Mouse (Mus musculus): ENCODE data around the gene Susd3. TPM values are rescaled to one million over a fixed set of nuclear protein-coding genes. Genes with fewer than 3 reads are reported as not detected.

Susd3 gene
- 10 to 100 TPM in 1 of 2 experiments, 1 to 10 TPM in 1; 8.2 to 11.3 TPM for total RNA-seq (2021)
- long read RNA-seq, experiment 1, transcript Susd3-202 (5 exons, 1,418 nt): major isoform, 9 of 11 reads
- long read RNA-seq, experiment 1, partial matches to known transcripts: 1 of 11 reads
- long read RNA-seq, experiment 1, other reads (novel, unspliced or antisense): 1 of 11 reads
- long read RNA-seq, experiment 2, transcript Susd3-202 (5 exons, 1,418 nt): major isoform, 7 of 12 reads
- long read RNA-seq, experiment 2, partial matches to known transcripts: 0 of 12 reads
- long read RNA-seq, experiment 2, other reads (novel, unspliced or antisense): 5 of 12 reads

GRCm38 (mm10) chr13:49248467-49248862 lies at the start of gene Susd3:
Gene Susd3 (minus strand): TSS chr13:49248706.
- DNase-seq (ENCODE audit: low spot score in 2 of 2): no peak

DNA sequence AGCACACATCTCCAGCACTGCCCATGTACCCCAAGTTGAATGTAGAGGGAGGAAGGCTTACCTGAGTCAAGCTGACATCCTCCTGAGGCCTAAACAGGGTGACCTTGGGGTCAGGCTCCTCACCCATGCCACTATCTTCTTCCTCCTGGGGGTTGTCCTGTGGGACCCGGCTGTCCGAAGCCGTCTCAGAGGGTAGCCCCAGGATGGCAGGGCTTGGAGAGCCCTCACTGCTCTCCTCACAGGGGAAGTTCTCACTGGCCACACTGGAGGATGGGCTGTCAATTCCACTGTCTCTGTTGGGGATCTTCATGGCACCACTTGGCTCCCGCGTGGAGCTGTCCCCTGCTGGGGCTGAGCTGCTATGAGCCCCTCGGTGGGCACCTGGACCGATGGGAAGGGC lies 47.8 kb upstream of the Susd3 start:
- no peak for DNase-seq (ENCODE audit: low spot score in 2 of 2)

GRCm38 (mm10) chr13:49294108-49294507 lies 45.6 kb upstream of the Susd3 start:
- no peak for DNase-seq (ENCODE audit: low spot score in 2 of 2)

DNA sequence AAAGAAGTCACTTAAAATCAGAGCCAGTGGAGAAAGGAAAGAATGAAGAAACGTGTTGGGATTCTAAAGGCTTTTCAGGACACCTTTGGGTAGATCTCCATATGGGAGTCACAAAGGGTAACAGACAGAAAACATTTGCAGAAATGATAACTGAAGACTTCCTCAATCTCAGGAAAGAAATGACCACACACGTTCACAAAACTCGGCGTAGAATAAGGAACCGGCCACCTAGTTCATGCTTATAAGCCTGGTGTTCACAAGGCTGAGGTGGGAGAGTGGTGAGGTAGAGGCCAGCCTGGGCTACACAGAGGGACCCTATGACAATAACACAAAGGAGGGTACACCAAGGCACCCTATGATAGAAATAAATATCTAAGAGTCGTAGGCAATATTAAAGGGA lies 43.4 kb upstream of the Susd3 start:
- no peak for DNase-seq (ENCODE audit: low spot score in 2 of 2)

- no peak for DNase-seq (ENCODE audit: low spot score in 2 of 2)
Measured at GRCm38 (mm10) chr13:49291398-49291797, 42.9 kb upstream of the Susd3 start.

- DNase-seq (ENCODE audit: low spot score in 2 of 2): no peak
Measured at GRCm38 (mm10) chr13:49287224-49287623, 38.7 kb upstream of the Susd3 start.

- no peak for DNase-seq (ENCODE audit: low spot score in 2 of 2)
Measured at GRCm38 (mm10) chr13:49286750-49287149, 38.2 kb upstream of the Susd3 start.

- DNase-seq (ENCODE audit: low spot score in 2 of 2): no peak
Measured at GRCm38 (mm10) chr13:49283686-49284085, 35.2 kb upstream of the Susd3 start.

- no peak for DNase-seq (ENCODE audit: low spot score in 2 of 2)
Measured at GRCm38 (mm10) chr13:49282168-49282567, 33.7 kb upstream of the Susd3 start.

DNA sequence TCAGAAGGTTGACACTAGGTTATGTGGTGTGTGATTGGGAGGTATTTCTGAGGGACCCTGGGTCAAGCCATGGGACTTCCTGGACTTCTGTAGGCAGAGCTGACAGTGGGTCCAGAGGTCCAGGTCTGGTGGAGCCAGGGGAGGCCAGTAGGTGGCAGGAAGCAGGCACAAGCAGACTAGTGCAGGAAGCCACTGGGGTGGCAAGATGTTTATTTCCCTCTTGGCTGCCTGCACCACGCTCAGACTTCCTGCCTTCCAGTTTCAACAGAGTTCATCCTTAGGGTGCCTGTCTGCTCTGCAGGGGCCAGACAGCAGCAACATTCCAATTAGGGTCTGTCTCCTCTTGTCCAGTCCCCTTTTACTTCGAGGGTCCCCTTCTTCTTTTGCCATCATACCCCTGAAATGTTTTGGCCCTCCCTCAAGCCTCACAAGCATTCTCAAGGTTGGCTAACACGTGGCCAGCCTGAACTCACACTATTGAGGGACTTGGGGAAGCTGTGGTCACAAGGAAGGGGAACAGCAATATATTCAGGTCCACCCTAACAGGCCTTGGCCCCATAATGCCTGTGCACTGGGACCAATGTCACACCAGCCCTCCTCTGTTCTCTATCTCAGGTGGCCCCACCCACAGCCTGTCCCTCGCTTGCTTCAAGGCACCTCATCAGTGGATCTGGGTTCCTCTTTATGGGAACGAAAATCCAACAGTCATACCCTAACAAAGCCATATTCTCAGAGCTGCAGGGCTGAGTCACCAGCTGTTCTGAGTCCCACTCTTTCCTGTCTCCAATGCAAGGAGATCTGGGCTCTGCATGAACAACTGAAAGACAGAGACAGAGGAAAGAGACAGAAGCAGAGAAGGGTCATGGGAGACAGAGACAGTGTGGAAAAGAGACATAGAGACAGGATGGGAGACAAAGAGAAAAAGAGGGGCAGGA lies 23.6 kb upstream of the Susd3 start:
- no peak for DNase-seq (ENCODE audit: low spot score in 2 of 2)

GRCm38 (mm10) chr13:49270500-49270899 lies 22.0 kb upstream of the Susd3 start:
- DNase-seq (ENCODE audit: low spot score in 2 of 2): no peak

GRCm38 (mm10) chr13:49267645-49268044 lies 19.1 kb upstream of the Susd3 start:
- no peak for DNase-seq (ENCODE audit: low spot score in 2 of 2)

DNA sequence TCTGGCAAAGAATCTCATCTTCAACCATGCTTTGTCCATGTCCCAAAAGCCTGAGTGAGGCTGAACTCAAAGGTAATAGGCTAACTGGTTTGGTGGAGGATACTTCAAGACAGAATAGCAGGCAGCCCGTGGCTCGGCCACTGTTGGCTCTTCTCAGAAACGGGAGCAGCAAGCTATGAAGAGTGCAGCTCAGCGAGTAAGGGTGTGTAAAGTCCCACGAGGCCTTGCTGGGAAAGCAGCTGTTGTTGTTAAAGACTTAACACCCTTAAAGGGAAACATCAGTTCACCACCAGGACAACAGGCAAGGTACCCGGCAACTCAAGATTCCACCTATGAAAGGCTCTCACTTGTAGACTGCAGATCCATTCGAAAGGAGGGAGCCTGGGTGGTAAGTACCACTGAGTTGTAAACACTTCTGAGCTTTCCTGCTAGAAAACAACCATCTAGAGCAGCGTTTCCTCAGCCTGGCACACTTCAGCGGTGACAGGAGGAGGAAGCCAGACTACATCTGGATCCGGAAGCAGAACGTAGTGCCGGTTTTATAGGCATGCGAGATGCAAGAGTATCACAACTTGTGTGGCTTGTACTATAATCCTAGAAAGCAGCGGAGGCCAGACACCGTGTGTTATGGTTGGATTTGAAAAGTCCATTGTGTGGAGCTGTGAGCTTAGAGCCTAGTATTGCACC lies 11.7 kb upstream of the Susd3 start:
- no peak for DNase-seq (ENCODE audit: low spot score in 2 of 2)

DNA sequence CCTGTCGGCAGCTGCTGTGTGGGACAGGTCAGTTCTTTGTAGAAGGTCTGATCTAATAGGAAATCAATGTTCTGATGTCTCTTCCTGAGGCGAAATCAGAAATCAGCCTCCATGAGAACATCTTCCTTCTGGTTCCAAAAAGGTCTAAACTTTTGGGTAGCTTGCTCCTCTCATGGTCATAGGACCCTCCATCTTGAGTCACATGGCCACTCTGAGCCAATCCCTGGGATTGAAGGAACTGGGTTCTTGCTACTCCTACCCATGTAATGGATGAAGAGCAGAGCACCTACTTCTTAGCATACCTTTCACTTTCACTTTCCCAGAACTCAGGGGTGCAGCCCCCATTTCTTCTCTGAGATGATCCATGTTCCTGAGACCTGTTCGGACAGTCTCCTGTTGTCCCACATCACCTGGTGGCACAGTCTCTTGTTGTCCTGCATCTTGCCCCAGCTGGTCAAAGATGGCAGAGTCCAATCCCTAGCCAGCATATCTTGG lies 9.4 kb upstream of the Susd3 start:
- DNase-seq (ENCODE audit: low spot score in 2 of 2): no peak

- DNase-seq (ENCODE audit: low spot score in 2 of 2): no peak
Measured at GRCm38 (mm10) chr13:49252746-49253145, 4.2 kb upstream of the Susd3 start.

DNA sequence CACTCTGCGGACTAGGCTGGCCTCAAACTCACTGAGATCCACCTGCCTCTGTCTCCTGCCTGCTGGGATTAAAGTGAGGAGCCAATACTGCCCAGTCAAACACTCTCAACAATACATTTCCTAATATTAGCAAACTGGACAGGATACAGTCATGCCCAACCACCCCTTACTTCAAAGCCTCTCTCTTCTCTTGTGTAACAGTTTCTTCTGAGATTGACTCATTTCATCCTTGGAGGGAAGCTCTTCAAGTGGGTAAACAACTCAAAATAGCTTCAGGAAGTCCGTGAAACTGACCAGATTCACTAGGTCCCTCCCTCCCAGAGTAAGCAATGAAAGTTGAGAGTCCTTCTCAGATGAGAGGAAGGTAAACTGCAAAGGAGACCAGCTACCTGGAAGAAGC lies 3.6 kb upstream of the Susd3 start:
- DNase-seq (ENCODE audit: low spot score in 2 of 2): no peak

DNA sequence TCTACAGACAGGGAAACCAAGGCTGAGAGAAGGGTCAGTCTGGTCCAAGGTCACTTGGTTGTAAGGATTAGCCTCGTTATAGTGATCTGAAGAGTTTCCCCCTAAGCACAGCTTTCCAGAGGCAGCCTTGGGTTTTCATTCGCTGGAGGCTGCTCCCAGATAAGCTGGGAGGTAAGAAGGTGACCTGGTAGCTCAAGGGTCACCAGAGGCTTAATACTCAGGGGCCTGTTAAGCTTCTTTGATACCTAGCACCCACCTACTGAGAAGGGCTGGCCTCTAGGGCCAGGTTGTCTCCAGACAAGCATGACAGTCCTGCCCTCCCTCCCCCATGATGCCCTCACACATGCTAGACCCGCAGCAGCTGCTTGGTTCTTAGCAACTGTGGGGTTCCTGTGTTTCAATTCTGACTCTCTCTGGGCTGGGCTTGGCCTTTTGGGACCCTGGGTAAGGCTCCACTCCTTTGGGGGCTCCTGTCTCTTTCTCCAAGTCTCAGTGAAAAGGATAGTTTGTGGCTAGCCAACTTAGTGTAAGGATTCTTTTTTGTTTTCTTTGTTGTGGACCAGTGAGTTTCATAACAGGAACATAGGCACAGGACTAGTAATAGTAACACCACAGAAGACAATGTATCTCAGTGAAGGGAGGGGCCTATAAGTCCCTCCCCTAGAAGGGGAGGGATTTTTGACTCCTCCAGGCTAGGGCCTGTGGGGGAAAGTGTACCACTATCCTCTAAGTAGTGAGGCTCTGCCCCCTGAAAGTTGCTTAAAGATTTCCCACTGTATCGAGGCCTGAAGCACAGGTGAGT lies 2.4 kb upstream of the Susd3 start:
- DNase-seq (ENCODE audit: low spot score in 2 of 2): no peak

DNA sequence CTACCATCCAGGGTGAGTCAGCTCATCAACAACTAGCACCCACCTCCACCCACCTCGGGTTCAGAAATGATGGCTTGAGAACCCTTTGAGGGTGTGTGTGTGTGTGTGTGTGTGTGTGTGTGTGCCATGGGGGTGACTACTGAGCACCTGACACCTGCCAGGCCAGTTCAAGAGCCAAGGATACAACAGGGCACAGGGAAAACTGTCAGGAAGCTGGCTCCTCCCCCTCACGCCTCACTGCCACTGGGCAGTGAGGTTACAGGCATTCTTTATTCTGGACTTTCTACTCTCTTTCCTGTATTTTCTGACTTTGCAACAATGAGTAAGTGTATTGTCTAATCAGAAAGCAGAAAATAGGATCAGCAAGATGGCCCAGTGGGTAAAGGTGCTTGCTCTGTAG lies 1.1 kb upstream of the Susd3 start:
- no peak for DNase-seq (ENCODE audit: low spot score in 2 of 2)

DNA sequence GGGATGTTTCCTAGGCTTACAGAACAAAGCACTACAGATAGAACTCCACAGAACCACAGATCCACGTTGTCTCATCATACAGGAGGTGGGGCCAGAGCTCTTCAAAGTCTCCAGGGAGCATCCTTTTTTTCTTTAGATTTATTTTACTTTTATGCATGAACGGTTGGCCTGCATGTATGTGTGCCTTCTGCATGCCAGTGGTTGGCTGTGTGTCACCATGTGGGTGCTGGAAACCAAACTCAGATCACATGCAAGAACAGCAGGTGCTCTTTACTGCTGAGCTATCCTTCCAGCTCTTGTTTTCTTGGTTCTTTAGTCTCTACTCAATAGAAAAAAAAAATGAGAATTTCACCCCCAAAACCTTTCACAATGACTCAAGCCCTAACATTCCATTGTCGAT lies 417 bp upstream of the Susd3 start:
- no peak for DNase-seq (ENCODE audit: low spot score in 2 of 2)

DNA sequence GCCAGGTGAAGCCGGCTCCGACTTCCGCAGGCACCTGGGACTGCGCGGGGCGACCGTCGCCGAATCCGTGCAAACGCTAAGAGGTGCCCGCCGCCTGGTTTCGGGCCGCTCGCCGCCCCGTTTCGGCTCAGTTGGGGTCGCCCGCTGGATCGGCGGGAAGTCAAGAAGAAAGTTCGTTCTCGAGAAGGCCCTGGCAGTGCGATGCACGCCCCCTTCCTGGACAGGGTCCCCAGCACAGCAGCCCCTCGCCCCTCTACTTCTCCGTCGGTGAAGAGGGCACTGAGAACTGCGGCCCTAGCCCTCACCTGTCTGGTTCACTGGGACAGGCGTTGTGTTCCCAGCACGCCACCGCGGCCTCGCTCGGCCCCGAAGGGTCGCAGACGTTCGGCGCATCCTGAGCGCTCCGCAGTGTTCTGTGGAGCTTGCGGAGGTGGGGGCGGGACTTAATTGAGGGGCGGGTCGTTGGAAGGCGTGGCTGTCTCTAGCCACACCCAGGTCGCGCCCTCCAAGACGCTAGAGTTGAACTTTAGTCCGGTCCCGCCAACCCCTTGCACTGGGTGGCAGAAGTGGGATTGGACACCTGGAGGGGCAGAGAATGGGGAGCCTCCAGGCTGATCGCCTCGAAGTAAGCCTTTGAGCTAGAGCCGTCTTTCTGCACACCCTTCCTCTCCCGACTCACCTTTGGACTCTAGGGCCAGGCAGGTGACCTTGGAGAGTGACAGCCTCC lies 603 bp downstream of the Susd3 start:
- no peak for DNase-seq (ENCODE audit: low spot score in 2 of 2)

All from adrenal gland, postnatal 4 days (tissue).